Mouse (Mus musculus): ENCODE results near the gene Rit1. TPM values are rescaled to one million over a fixed set of nuclear protein-coding genes. Genes with fewer than 3 reads are reported as not detected.
"Not testable (repeated sequence)": the region's sequence is repeated elsewhere in the genome, so short reads cannot be mapped to it uniquely, and the experiment has no call there.

Gene Rit1
- total RNA-seq, 2 experiments from 2014 or later, result 40.8 to 44.2 TPM

DNA sequence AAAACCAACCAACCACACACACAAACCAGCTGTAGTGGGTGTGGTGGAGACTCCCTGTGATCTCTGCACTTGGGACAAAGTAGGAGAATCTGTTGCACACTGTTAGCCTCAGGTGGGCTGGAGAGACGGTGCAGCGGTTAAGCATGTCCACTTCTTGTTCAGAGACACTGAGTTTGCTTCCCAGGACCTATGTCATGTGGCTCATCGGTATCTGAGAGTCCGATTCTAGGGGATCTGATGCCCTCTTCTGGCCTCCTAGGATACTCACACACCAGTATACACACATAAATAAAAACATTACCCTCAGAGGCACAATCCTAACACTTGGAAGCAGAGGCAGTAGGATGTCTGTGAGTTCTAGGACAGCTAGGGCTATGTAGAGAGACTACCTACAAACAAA, 37.6 kb downstream of the Rit1 start:
- H3K4me3 ChIP-seq, result no peak overlapping the region
- DNase-seq (ENCODE audit: low spot score in 2 of 2), result peak in 1 of 2 experiments; percentile 8
- H3K27ac ChIP-seq, result peak overlapping the region; percentile 88; the same call in 1 of the 2 replicates
- TF ChIP-seq CTCF (conservative IDR thresholded peaks at IDR 0.05), result peak; percentile 54

DNA sequence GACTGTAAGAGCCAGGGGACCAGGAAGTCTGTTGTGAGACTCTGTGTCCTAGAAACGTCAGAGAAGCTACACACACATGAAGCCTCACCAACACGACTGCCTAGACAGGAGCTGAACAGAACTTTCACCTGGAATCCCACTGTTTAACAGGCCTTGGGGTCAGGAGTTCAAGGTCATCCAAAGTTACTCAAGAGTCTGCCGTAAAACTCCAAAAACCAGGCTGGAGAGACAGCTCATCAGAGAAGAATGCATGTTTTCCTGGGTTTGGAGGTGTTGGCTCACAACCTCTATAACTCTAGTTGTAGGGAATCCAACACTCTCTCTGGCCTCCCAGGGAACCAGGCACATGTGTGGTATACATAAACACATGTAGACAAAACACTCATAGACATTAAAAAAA, 38.9 kb downstream of the Rit1 start:
- Histone ChIP-seq H3K27ac (peak overlapping the region; percentile 88), H3K4me3 (no peak overlapping the region)
- DNase-seq (ENCODE audit: low spot score in 2 of 2), result peak in 1 of 2 experiments; percentile 6
- TF ChIP-seq CTCF (conservative IDR thresholded peaks at IDR 0.05), result no peak

DNA sequence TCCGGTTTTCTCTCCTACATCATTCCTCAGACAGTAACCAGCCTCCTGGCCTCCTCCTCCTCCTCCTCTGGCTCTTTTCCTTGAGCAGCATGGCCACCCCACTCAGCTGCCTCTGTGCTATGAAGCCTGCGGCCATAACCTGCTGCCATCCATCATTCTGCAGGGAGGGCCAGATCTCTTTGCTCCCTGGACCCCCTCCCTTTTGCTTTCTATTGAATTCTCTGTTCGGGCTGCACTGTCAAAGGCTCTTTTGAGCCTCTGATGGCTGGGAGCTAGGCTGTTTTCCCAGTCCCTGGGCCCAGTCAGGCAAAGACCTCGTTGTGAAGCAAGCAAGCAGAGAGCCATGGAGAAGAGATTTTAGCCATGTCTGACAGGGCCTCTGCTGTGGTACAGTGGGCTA, 39.6 kb downstream of the Rit1 start:
- no peak for TF ChIP-seq CTCF (conservative IDR thresholded peaks at IDR 0.05)
- Histone ChIP-seq H3K27ac (peak overlapping the region; percentile 88), H3K4me3 (peak overlapping the region; percentile 1; the same call in 1 of the 2 replicates)
- DNase-seq (ENCODE audit: low spot score in 2 of 2), result peak; percentile 39 to 63

DNA sequence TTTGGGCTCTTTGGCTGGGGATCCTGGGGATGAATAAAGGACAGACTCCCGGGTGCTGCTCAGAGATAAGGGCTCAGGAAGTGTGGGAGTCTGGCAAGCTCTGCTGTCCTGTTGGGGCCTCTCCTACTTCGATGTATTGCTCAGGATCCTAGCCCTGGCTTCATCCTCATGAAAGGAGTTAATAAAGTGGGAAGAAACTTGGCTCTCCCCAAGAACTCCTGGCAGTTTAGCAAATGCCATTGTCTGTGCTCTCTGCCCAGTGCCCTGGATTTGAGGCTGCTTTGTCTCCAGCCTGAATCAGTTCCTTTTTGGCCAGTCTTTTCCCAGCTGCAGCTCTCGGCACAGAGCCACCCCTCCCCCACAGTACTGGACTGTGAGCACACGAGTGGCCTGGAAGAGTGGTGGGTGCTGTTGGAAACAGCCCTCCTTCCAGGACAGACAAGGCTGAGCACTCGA, 41.4 kb downstream of the Rit1 start:
- H3K27ac ChIP-seq, result peak overlapping the region; percentile 88
- H3K4me3 ChIP-seq, result no peak overlapping the region; the same call in 1 of the 2 replicates
- TF ChIP-seq CTCF (conservative IDR thresholded peaks at IDR 0.05), result no peak
- peak; percentile 89 to 90 for DNase-seq (ENCODE audit: low spot score in 2 of 2)

DNA sequence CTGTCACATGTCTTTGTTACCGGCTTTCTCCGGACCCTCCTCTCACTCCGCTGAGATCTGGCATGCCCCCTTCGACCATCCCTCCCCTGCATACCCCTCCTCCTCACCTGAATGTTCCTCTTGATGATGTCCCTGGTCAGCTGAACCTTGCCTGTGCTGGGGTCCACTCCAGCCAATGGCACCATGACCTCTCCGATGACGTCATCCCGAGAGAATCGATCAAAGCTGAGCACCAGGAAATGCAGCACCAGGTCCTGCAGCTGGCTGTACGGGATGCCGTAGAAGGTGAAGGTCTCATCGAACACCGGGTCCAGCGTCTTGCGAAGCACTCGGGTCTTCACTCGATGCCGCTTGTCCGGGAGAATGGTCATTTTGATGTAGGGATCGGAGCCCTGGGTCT, 45.0 kb downstream of the Rit1 start:
- TF ChIP-seq CTCF (conservative IDR thresholded peaks at IDR 0.05), result no peak
- Histone ChIP-seq H3K4me3 (no peak overlapping the region), H3K27ac (0 out of 2 replicates have a peak overlapping the region, but pooled peaks have one; percentile 1)
- DNase-seq (ENCODE audit: low spot score in 2 of 2), result no peak

DNA sequence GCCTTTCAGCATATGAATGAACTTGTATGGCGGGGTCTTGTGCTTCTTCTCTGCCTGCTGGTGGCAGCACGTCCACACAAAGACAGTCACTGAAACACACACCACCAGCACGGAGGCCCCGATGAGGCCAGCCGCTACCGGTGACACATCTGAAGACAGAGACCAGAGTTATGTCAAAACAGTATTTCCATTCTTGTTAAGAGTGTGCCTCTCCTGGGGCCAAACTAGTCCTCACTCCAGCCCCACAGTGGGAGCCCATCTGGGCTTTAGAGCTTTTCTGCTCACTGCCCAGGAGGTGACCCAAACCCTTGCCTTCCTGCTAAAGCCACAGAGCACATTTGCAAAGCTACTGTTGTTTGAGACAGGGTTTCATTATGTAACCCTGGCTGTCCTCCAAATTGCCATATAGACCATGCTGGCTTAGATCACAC, 45.8 kb downstream of the Rit1 start:
- TF ChIP-seq CTCF (conservative IDR thresholded peaks at IDR 0.05), result peak; percentile 57
- no peak for DNase-seq (ENCODE audit: low spot score in 2 of 2)
- peak overlapping the region; percentile 61 for H3K27ac ChIP-seq

DNA sequence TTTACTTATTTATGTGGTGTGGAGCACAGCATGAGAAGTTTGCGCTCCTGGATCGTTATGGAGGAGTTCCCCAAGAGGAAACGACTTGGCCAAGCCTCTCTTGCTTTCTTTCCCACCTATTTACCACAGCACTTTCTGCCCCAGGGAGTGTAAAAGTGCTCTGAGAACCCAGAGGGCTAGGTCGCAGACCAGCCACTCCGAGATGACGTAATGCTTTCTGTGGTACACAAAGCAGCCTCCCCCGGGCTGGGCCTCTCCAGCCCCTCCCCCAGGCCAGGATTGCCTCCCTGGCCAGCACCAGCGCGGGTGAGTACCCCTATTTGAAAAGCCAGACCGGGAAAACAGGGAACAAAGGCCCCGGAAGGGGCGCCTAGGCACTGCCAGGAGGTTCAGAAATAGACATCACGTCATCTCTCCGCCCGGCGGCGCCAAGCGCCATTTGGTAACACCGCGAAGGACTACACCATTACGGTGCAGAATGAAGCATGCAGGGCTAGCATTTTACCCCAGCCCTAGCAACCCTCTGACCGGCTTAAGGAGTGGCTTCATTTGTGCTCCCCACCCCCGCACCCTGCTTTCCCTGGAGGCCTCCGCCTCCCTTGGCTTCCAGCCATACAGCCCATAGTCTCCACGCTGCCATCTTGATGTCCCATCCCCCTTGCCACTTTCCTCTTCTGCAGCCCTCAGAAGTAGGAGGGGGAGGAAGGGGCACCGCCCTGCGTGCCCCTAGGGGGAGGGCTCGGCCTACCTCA, 54.7 kb downstream of the Rit1 start:
- DNase-seq (ENCODE audit: low spot score in 2 of 2), result peak; percentile 72 to 80
- H3K27ac ChIP-seq, result peak overlapping the region; percentile 95
- peak overlapping the region; percentile 72 for H3K4me3 ChIP-seq

More for the DNA sequence above, 45.8 kb downstream of the Rit1 start:
- H3K4me3 ChIP-seq, result no peak overlapping the region

DNA sequence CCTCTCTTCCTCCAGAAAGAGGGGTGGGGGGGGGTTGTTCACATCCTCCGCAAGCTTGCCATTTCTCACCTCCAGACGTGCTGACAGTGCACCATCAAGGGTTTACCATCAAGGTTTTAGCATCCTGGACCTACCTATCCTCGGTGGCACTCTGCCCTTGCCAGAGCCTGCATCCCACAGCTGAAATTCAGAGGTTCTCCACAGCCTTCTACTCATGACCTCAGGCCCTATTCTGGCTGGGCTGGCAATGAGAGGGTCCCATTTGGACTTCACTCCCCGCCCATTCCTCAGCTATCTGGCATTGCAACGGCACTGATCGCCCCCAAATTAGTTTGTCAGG, 55.3 kb downstream of the Rit1 start:
- DNase-seq (ENCODE audit: low spot score in 2 of 2), result not testable (repeated sequence)
- peak overlapping the region; percentile 95 for H3K27ac ChIP-seq

DNA sequence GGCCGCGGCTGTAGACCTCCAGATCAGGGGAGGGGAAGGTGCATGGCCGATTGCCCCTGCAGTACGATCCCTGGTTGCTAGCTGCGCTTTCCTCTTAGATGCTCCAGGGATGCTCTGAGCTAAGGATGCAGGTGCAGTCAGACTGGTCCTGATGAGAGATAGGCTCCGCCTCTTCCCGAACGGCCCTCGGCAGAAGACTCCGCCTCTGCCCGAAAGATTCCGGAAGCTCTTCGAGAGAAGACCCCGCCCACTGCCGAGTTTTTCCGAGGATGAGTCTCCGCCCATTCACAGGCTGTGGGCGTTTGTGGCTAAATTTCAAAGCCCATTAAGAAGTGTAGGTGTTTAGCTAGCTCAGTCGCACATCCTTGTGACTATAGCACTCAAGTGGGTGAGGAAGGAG, 55.8 kb downstream of the Rit1 start:
- H3K4me3 ChIP-seq, result peak overlapping the region; percentile 43
- H3K27ac ChIP-seq, result peak overlapping the region; percentile 72; the same call in 1 of the 2 replicates

More for the DNA sequence above, 55.3 kb downstream of the Rit1 start:
- peak overlapping the region; percentile 72 for H3K4me3 ChIP-seq

DNA sequence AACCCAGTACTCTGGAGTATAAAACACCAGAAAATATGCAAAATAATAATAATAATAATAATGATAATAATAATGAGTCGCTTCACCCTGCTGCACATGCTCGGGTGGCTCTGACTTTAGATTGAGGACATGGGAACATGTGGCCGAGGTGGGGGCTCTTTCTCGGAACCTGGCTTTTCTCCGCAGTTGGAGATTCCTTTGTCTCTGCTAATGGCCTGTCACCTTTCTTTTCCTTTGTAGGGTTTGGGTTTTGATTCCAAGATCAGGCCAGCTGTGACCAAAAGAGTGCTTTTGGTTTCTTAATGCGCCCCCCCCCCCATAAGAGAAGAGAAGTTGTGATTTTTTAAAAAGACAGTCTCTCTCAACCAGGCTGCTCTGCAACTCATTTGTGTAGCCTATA, 56.5 kb downstream of the Rit1 start:
- H3K4me3 ChIP-seq; H3K27ac ChIP-seq; DNase-seq (ENCODE audit: low spot score in 2 of 2): not testable (repeated sequence)

More for the DNA sequence above, 55.8 kb downstream of the Rit1 start:
- DNase-seq (ENCODE audit: low spot score in 2 of 2), result peak; percentile 91 to 97

DNA sequence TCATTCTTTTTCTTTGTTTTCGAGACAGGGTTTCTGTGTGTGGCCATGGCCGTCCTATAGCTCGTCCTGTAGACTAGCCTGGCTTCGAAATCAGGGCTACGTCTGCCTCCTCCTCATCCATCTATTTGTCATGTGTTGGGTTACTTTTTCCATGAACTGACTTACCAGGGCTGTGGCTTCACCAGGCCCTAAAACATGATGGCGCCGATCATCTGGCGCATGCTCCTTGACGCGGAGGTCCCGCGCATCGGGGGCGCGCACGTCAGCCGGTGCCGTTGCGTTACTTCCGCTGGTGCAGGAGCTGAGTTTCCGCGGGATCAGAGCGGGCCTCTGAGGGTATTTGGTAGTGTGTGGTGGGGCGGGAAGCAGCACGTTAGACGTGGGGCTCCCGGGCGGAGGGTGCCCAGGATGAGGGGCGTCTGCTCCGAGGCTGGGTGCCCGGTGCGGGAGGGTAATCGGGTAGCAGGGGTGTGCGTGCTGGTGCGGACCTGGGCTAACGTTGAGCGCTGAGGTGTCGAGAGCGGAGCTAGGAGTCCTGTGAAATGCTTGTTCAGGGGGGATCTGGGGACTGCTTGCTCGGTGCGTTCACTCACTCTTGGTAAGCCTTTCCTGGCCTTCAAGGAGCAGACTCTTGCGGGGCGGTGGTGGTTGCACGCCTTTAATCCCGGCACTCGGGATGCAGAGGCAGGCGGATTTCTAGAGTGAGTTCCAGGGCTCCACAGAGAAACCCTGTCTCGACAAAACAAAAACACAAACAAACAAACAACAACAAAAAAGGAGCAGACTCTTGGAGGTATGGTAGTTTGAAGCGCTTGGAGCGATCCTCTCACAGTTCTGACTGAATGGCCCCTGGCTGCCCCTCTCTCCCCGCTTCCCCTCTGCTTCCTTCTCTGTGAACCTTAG, 58.6 kb downstream of the Rit1 start, which contains the start of gene Syt11:
Syt11 (minus strand) TSS at position 226 of the 903 bp plus-strand sequence.
- DNase-seq (ENCODE audit: low spot score in 2 of 2), result not testable (repeated sequence)
- peak within 1 kb of the TSS; percentile 78 for H3K27ac ChIP-seq

More for the DNA sequence above, 58.6 kb downstream of the Rit1 start, which contains the start of gene Syt11:
- H3K4me3 ChIP-seq, result peak within 1 kb of the TSS; percentile 57

Other genes starting within 250 kb of the Rit1 start
- gene Lmna, start 206.9 kb upstream of the Rit1 start, total RNA-seq (2021), result 10 to 100 TPM; 34.6 to 36.1 TPM
- gene Mex3a, start 184.4 kb upstream of the Rit1 start, total RNA-seq (2021), result 1 to 10 TPM; 2.8 to 3.7 TPM
- not detected for gene Rab25, start 168.5 kb upstream of the Rit1 start, total RNA-seq (2021)
- 100 to 1,000 TPM in 1 of 2 experiments, 10 to 100 TPM in 1; 96.0 to 106 TPM for gene Lamtor2, start 163.8 kb upstream of the Rit1 start, total RNA-seq (2021)
- 100 to 1,000 TPM; 110 to 116 TPM for gene Ubqln4, start 163.1 kb upstream of the Rit1 start, total RNA-seq (2021)
- gene Ssr2, start 141.0 kb upstream of the Rit1 start, total RNA-seq (2021), result 10 to 100 TPM; 86.8 to 91.6 TPM
- 100 to 1,000 TPM; 268 to 283 TPM for gene Arhgef2, start 110.9 kb upstream of the Rit1 start, total RNA-seq (2021)
- not detected for gene Rxfp4, start 63.7 kb upstream of the Rit1 start, total RNA-seq (2021)
- 10 to 100 TPM; 55.1 to 55.5 TPM for gene Khdc4, start 31.0 kb upstream of the Rit1 start, total RNA-seq (2021)
- gene Syt11, start 58.3 kb downstream of the Rit1 start, total RNA-seq (2021), result 100 to 1,000 TPM; 473 to 514 TPM
- 10 to 100 TPM; 45.0 to 49.7 TPM for gene Gon4l, start 118.4 kb downstream of the Rit1 start, total RNA-seq (2021)
- 10 to 100 TPM; 22.5 to 25.0 TPM for gene Msto1, start 197.2 kb downstream of the Rit1 start, total RNA-seq (2021)
- 10 to 100 TPM; 88.9 to 94.5 TPM for gene Ash1l, start 233.8 kb downstream of the Rit1 start, total RNA-seq (2021)
- gene Dap3, start 234.3 kb downstream of the Rit1 start, total RNA-seq (2021), result 100 to 1,000 TPM; 107 to 108 TPM

Measured in layer of hippocampus, adult 2 months (tissue).